Mouse (Mus musculus) 416B (cell line): Measurements from ENCODE around the gene Tm4sf5.
"Not testable (repeated sequence)": the region's sequence is repeated elsewhere in the genome, so short reads cannot be mapped to it uniquely, and the experiment has no call there.

Experiments
- DNase-seq: peaks from one replicate; pipeline ENCODE4 v3.0.0; 2011; ENCODE audit warnings: low read depth

Gene Tm4sf5

GRCm38 (mm10) chr11:70509753-70510564 is 4.9 kb downstream of the Tm4sf5 start:
- DNase-seq: peak; percentile 55

- DNase-seq: no peak
Measured at GRCm38 (mm10) chr11:70511242-70511641, 6.2 kb downstream of the Tm4sf5 start.

GRCm38 (mm10) chr11:70511825-70512224 is 6.8 kb downstream of the Tm4sf5 start:
- no peak for DNase-seq

GRCm38 (mm10) chr11:70512709-70513342 is 7.8 kb downstream of the Tm4sf5 start:
- no peak for DNase-seq

GRCm38 (mm10) chr11:70513520-70513919 is 8.5 kb downstream of the Tm4sf5 start:
- DNase-seq: no peak

- DNase-seq: no peak
Measured at GRCm38 (mm10) chr11:70514288-70514687, 9.2 kb downstream of the Tm4sf5 start, which contains the start of gene Vmo1. TSS of gene Vmo1 (minus strand) at chr11:70514616.

- peak; percentile 83 for DNase-seq
Measured at GRCm38 (mm10) chr11:70516352-70516751, 11.3 kb downstream of the Tm4sf5 start.

GRCm38 (mm10) chr11:70518436-70518835 is 13.4 kb downstream of the Tm4sf5 start:
- no peak for DNase-seq

GRCm38 (mm10) chr11:70518923-70519322 is 13.9 kb downstream of the Tm4sf5 start, which contains the start of gene Gltpd2:
TSS of gene Gltpd2 (plus strand) at chr11:70519196.
- no peak for DNase-seq

GRCm38 (mm10) chr11:70520178-70520769 is 15.2 kb downstream of the Tm4sf5 start:
- DNase-seq: no peak

GRCm38 (mm10) chr11:70523306-70523989 is 18.4 kb downstream of the Tm4sf5 start:
- DNase-seq: not testable (repeated sequence)

GRCm38 (mm10) chr11:70524782-70525181 is 19.7 kb downstream of the Tm4sf5 start:
- no peak for DNase-seq

- DNase-seq: peak; percentile 99
Measured at GRCm38 (mm10) chr11:70525184-70525678, 20.2 kb downstream of the Tm4sf5 start, which contains the start of gene Psmb6. TSS of gene Psmb6 (plus strand) at chr11:70525367.

GRCm38 (mm10) chr11:70525726-70526125 is 20.7 kb downstream of the Tm4sf5 start:
- DNase-seq: peak; percentile 41

- no peak for DNase-seq
Measured at GRCm38 (mm10) chr11:70526211-70526610, 21.2 kb downstream of the Tm4sf5 start.

- no peak for DNase-seq
Measured at GRCm38 (mm10) chr11:70528610-70529009, 23.6 kb downstream of the Tm4sf5 start.

- DNase-seq: not testable (repeated sequence)
Measured at GRCm38 (mm10) chr11:70531065-70531464, 26.0 kb downstream of the Tm4sf5 start.

GRCm38 (mm10) chr11:70532839-70533238 is 27.8 kb downstream of the Tm4sf5 start, which contains the start of gene Gm40193:
TSS of gene Gm40193 (minus strand) at chr11:70532939.
- DNase-seq: no peak

- DNase-seq: no peak
Measured at GRCm38 (mm10) chr11:70539423-70539822, 34.4 kb downstream of the Tm4sf5 start.

- DNase-seq: peak; percentile 75
Measured at GRCm38 (mm10) chr11:70539877-70540587, 35.0 kb downstream of the Tm4sf5 start, which contains the start of gene Pld2. TSS of gene Pld2 (plus strand) at chr11:70540064.

- DNase-seq: no peak
Measured at GRCm38 (mm10) chr11:70540928-70541327, 35.9 kb downstream of the Tm4sf5 start.
